Mouse (Mus musculus) cortical plate, adult 2 months (tissue): Measurements from ENCODE around the gene Tmem208. TPM values are rescaled to one million over a fixed set of nuclear protein-coding genes. Genes with fewer than 3 reads are reported as not detected.

Experiments used
- H3K27ac ChIP-seq: fragments of 200-500 bp; 2 replicates; pipeline ENCODE4 v1.5.1; 2012; ENCODE audit warnings: low read length, control low read depth, inconsistent platforms; ENCODE audit not compliant: insufficient read depth
- H3K4me1 ChIP-seq: fragments of 200-500 bp; 2 replicates; pipeline ENCODE4 v1.6.1; 2011; ENCODE audit warnings: low read length; ENCODE audit not compliant: control insufficient read depth, insufficient read depth
- H3K4me3 ChIP-seq: fragments of 200-500 bp; 2 replicates; pipeline ENCODE4 v1.5.1; 2011; ENCODE audit warnings: mild to moderate bottlenecking, low read length, control low read depth; ENCODE audit not compliant: insufficient read depth
- CTCF ChIP-seq: fragments of 200-500 bp; IDR thresholded peaks from 2 replicates; pipeline ENCODE4 v1.5.1; 2011; ENCODE audit warnings: mild to moderate bottlenecking, control low read depth, low read length; ENCODE audit not compliant: insufficient read depth; ENCODE audit errors: extremely low read depth
- POLR2A ChIP-seq: fragments of 200-500 bp; IDR thresholded peaks from 2 replicates; pipeline ENCODE4 v1.6.1; 2011; ENCODE audit warnings: mild to moderate bottlenecking, low read length, control low read depth; ENCODE audit not compliant: insufficient read depth; ENCODE audit errors: extremely low read depth
- polyA plus RNA-seq: library from polyadenylated mRNA; depleted of rRNA; stranded (reverse); fragments of >200 nt; gene quantifications from 2 replicates; pipeline ENCODE4 v1.2.3, GENCODE M21; 2012

Tmem208 gene
- polyA plus RNA-seq, 1 experiment: 78.1 TPM

GRCm38 (mm10) chr8:105348450-105349095, 22.4 kb downstream of the Tmem208 start, which contains the start of gene Slc9a5:
TSS of gene Slc9a5 (plus strand) at chr8:105348843.
- Histone ChIP-seq H3K27ac (peak within 1 kb of the TSS; percentile 3; the same call in 1 of the 2 replicates), H3K4me1 (no peaks in the 10 kb centered on the region), H3K4me3 (peak within 1 kb of the TSS; percentile 61)
- no peak for TF ChIP-seq CTCF
- TF ChIP-seq POLR2A: no peak

GRCm38 (mm10) chr8:105349096-105349771, 23.1 kb downstream of the Tmem208 start:
- peak overlapping the region; percentile 3; the same call in 1 of the 2 replicates for H3K27ac ChIP-seq
- peak overlapping the region; percentile 61 for H3K4me3 ChIP-seq
- H3K4me1 ChIP-seq: no peaks in the 10 kb centered on the region
- no peak for TF ChIP-seq CTCF
- no peak for TF ChIP-seq POLR2A

DNA sequence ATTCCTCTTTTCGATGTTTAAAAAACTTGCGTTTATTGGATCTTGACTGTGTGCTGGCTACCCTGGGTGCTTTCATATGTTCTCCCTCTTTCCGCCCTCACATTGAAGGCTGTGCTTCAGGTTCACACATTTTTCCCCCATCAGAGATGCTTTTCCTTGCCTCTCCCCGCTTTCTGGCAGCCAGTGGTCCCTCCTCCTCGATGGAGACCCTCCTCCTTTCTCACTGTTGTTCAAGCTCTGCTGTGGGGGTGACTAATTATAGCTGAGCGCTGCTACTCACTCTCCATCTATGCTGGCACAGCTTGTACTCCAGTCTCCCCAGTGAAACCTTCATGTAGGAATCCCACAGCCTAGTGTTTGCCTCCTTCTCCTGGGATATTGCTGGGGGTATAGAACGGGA, 24.0 kb downstream of the Tmem208 start:
- H3K4me3 ChIP-seq: peak overlapping the region; percentile 61
- TF ChIP-seq CTCF (no peak), POLR2A (no peak)
- no peak overlapping the region for H3K27ac ChIP-seq
- H3K4me1 ChIP-seq: no peaks in the 10 kb centered on the region

DNA sequence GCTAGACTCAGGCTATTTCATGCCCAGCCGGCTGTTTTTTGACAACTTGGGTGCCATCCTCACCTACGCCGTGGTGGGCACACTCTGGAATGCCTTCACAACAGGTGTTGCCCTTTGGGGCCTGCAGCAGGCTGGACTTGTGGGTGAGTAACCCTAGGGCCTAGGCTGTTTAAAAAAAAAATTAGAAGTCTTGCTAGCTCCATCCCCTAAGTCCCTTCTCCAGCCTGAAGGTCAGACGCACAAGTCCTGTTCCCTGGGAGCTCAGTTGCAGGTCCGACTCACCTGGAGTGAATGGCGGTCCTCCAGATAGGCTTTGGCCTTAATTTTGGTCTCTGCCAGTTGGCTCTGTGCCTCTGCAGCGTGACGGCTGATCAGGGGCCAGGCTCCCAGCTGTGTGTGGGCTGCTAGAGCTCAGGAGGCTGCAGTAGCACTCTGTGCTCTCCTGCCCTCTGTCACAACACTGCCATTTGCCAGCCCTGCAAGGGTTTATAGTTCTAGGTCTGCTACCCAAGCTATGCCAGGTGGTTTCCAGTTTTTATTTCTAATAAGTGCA, 27.5 kb downstream of the Tmem208 start:
- Histone ChIP-seq H3K4me1 (no peaks in the 10 kb centered on the region), H3K4me3 (no peak overlapping the region)
- TF ChIP-seq CTCF: no peak
- no peak for TF ChIP-seq POLR2A

DNA sequence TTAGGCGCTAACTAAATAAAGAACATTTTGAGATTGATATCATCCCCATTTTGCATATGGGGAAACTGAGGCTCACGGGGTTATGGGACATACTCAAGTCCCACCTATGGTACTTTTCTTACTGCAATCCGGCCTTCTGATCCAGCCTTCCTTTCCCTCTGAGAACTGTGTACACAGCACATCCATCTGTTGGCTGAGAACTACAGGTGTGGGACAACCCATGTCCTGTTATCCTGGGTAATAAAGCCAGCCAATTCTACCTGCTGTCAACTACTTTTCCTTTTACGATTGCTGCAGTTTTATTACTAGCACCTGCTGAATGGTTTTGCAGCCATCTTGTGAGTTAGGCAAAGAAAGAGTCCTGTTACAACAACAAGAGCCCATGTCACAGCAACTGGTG, 28.4 kb downstream of the Tmem208 start:
- no peak for TF ChIP-seq POLR2A
- no peak for TF ChIP-seq CTCF
- Histone ChIP-seq H3K4me3 (no peak overlapping the region), H3K27ac (no peak overlapping the region), H3K4me1 (no peaks in the 10 kb centered on the region)

More for the DNA sequence above, 27.5 kb downstream of the Tmem208 start:
- H3K27ac ChIP-seq: no peak overlapping the region

DNA sequence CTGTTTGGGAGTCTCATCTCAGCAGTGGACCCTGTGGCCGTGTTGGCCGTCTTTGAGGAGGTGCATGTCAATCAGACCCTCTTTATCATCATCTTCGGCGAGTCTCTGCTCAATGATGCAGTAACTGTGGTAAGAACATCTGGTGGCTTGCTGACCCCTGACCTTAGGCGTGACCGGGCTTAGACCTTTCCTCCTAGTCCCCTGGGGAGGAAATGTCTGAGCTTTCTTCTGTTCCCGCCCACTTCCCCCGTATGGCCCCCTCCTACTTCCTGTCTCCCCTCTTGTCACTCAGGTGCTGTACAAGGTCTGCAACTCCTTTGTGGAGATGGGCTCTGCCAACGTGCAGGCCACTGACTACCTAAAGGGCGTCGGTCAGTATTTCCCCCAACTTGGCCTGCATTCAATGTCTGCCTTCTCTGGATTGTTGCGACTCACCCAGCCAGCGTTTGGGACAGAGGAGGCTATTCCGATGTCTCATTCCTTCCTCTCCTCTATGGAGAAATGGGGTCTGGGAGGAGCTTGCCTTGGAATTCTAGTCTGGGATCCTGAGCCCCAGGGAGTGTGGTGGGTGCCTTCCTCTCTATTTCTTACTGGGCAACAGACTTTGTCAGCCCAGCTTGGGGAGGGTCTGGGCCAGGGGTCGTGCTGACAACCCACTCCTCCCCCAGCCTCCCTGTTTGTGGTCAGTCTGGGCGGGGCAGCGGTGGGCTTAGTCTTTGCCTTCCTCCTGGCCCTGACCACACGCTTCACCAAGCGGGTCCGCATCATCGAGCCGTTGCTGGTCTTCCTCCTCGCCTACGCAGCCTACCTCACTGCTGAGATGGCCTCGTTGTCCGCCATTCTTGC, 29.2 kb downstream of the Tmem208 start:
- Histone ChIP-seq H3K4me3 (no peak overlapping the region), H3K4me1 (no peaks in the 10 kb centered on the region), H3K27ac (no peak overlapping the region)
- TF ChIP-seq CTCF: no peak
- TF ChIP-seq POLR2A: no peak

DNA sequence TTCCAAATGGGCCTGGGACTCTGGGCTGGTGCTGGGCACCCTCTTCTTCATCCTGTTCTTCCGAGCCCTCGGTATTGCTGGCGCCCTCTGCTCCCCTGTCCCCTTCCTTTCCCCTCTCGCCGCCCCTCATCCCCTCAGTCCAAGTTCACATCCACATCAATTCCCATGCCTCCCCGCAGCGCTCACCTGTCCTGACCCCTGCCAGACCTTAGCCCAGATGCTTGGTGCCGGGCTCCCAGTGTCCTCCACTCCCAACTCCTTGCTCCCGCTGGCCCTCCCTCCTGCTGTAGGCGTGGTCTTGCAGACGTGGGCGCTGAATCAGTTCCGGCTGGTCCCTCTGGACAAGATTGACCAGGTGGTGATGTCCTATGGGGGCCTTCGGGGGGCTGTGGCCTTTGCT, 30.5 kb downstream of the Tmem208 start:
- Histone ChIP-seq H3K4me3 (no peak overlapping the region), H3K4me1 (no peaks in the 10 kb centered on the region), H3K27ac (no peak overlapping the region)
- no peak for TF ChIP-seq POLR2A
- no peak for TF ChIP-seq CTCF

GRCm38 (mm10) chr8:105359208-105359607, 33.1 kb downstream of the Tmem208 start:
- Histone ChIP-seq H3K4me3 (no peak overlapping the region), H3K4me1 (no peaks in the 10 kb centered on the region), H3K27ac (no peak overlapping the region)
- TF ChIP-seq POLR2A (no peak), CTCF (no peak)

DNA sequence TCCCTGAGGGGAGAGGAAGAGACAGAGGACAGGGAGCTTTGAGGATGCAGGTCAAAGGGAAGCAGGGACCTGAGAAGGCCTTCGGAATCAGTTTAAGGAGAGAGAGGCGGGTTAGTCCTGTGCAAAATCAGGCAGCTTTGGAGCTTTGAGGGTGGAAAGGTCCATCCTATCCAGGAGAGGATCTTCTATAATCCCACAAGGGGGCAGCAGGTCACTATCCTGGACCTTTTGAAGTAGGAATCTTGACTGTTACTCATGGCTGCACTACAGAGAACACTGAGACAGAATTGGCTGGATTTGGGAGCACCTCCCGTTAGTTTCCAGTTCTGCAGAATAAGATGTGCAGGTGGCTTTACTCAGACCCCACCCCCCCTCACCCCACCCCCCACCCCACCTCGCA, 33.5 kb downstream of the Tmem208 start:
- TF ChIP-seq POLR2A (no peak), CTCF (peak; percentile 10; the same call in 1 of the 2 replicates)
- Histone ChIP-seq H3K4me1 (no peaks in the 10 kb centered on the region), H3K4me3 (no peak overlapping the region), H3K27ac (no peak overlapping the region)
